Comparison of ENCODE assay signal across 17 mouse cellular contexts in genomic region chr12:108215090-108215489, GRCm38 (mm10). TPM values are rescaled to one million over a fixed set of nuclear protein-coding genes. Genes with fewer than 3 reads are reported as not detected.
DNase-seq lines count a peak whose midpoint lies in the region; ATAC-seq and TF ChIP-seq lines count a peak whose summit lies in the region.
"Had no signal": no experiment of that assay in that cellular context is flagged by ENCODE, and none has a peak within 500 bp of the region (broad histone marks: within the 10 kb centered on the region; RNA-seq: fewer than 3 reads in every experiment).

No protein-coding gene starts in this region.

- TF ChIP-seq CTCF in kidney, adult 2 months (conservative IDR thresholded peaks at IDR 0.05; ENCODE audit: insufficient read depth, insufficient read length, low read depth, low read length), result no peak

- H3K27me3 ChIP-seq in forebrain, embryonic 12.5 days, result peaks cover 32% of the 10 kb centered on the region
- H3K27me3 ChIP-seq in forebrain, embryonic 16.5 days (replicated peaks; ENCODE audit: control insufficient read depth, insufficient read depth, low read length), result no peaks in the 10 kb centered on the region
- H3K27me3 ChIP-seq in kidney, embryonic 14.5 days (ENCODE audit: control insufficient read depth, insufficient read depth, low read length), result no peaks in the 10 kb centered on the region
- H3K27me3 ChIP-seq in kidney, adult 2 months (replicated peaks; ENCODE audit: control insufficient read depth, insufficient read depth, low read length), result no peaks in the 10 kb centered on the region
- H3K27me3 ChIP-seq in limb, embryonic 12.5 days, result no peaks in the 10 kb centered on the region
- H3K27me3 ChIP-seq: intestine, embryonic 15.5 days; stomach, embryonic 15.5 days had no signal

- H3K36me3 ChIP-seq in forebrain, embryonic 12.5 days (replicated peaks), result no peaks in the 10 kb centered on the region
- no peaks in the 10 kb centered on the region for H3K36me3 ChIP-seq in forebrain, embryonic 16.5 days (ENCODE audit: control insufficient read depth, insufficient read depth)
- no peaks in the 10 kb centered on the region for H3K36me3 ChIP-seq in kidney, embryonic 14.5 days (ENCODE audit: control insufficient read depth, insufficient read depth, low read length)
- H3K36me3 ChIP-seq in kidney, adult 2 months (ENCODE audit: control insufficient read depth, insufficient read depth, low read length), result no peaks in the 10 kb centered on the region
- H3K36me3 ChIP-seq in limb, embryonic 12.5 days, result no peaks in the 10 kb centered on the region
- H3K36me3 ChIP-seq: intestine, embryonic 15.5 days; stomach, embryonic 15.5 days had no signal

- no peak for DNase-seq in kidney, adult 2 months
- peak; percentile 17 to 42 for DNase-seq in cerebellum, postnatal 10 days
- DNase-seq in yolk sac, embryonic 10.5 days (ENCODE audit: low spot score), result no peak
- no peak for DNase-seq in adrenal gland, postnatal 25 days
- DNase-seq: embryo, embryonic 11 days; lung, embryonic 14.5 days; right cerebral cortex, postnatal 25 days; thymus, postnatal 4 days had no signal

- no peak for ATAC-seq in forebrain, embryonic 12.5 days (ENCODE audit: low FRiP score)
- ATAC-seq in forebrain, embryonic 16.5 days, result no peak
- ATAC-seq in kidney, embryonic 14.5 days (ENCODE audit: low FRiP score, low TSS enrichment), result peak; percentile 16; the same call in 1 of the 2 replicates
- ATAC-seq in limb, embryonic 12.5 days (ENCODE audit: insufficient number of reproducible peaks, insufficient read depth, low FRiP score, low TSS enrichment, low read depth), result no peak
- ATAC-seq: activated CD4-positive, CD25-positive, alpha-beta regulatory T cell, adult 4 months; intestine, embryonic 15.5 days had no signal

- H3K9ac ChIP-seq in forebrain, embryonic 12.5 days, result no peak overlapping the region
- H3K9ac ChIP-seq in forebrain, embryonic 16.5 days (replicated peaks; ENCODE audit: low read depth, low read length), result no peak overlapping the region
- H3K9ac ChIP-seq in kidney, embryonic 14.5 days (ENCODE audit: low read depth, low read length), result no peak overlapping the region
- H3K9ac ChIP-seq in limb, embryonic 12.5 days (replicated peaks), result no peak overlapping the region
- H3K9ac ChIP-seq: intestine, embryonic 15.5 days; lung, embryonic 14.5 days; stomach, embryonic 15.5 days had no signal

- H3K4me2 ChIP-seq in forebrain, embryonic 12.5 days, result no peak overlapping the region
- H3K4me2 ChIP-seq in forebrain, embryonic 16.5 days (ENCODE audit: low read length), result no peak overlapping the region
- no peak overlapping the region for H3K4me2 ChIP-seq in kidney, embryonic 14.5 days (replicated peaks; ENCODE audit: low read depth, low read length)
- no peak overlapping the region for H3K4me2 ChIP-seq in limb, embryonic 12.5 days
- H3K4me2 ChIP-seq: heart, embryonic 11.5 days; intestine, embryonic 15.5 days; lung, embryonic 14.5 days; stomach, embryonic 15.5 days had no signal

- no peak overlapping the region for H3K4me3 ChIP-seq in forebrain, embryonic 12.5 days (replicated peaks)
- H3K4me3 ChIP-seq in forebrain, embryonic 16.5 days (replicated peaks; ENCODE audit: low read length), result no peak overlapping the region
- H3K4me3 ChIP-seq in kidney, embryonic 14.5 days (ENCODE audit: low read length), result no peak overlapping the region
- H3K4me3 ChIP-seq in kidney, adult 2 months (ENCODE audit: insufficient read depth, low read depth, low read length), result no peak overlapping the region
- no peak overlapping the region for H3K4me3 ChIP-seq in limb, embryonic 12.5 days (replicated peaks)
- H3K4me3 ChIP-seq: intestine, embryonic 15.5 days; layer of hippocampus, adult 2 months; stomach, embryonic 15.5 days had no signal

- peaks cover 78% of the 10 kb centered on the region for H3K4me1 ChIP-seq in forebrain, embryonic 12.5 days
- peaks cover 47% of the 10 kb centered on the region for H3K4me1 ChIP-seq in forebrain, embryonic 16.5 days (replicated peaks; ENCODE audit: control insufficient read depth, insufficient read depth, low read length)
- H3K4me1 ChIP-seq in kidney, embryonic 14.5 days (ENCODE audit: control insufficient read depth, insufficient read depth, low read length), result peaks cover 37% of the 10 kb centered on the region
- H3K4me1 ChIP-seq in kidney, adult 2 months (ENCODE audit: control insufficient read depth, insufficient read depth, low read length), result peaks cover 10% of the 10 kb centered on the region; the same call in 1 of the 2 replicates
- peaks cover 85% of the 10 kb centered on the region for H3K4me1 ChIP-seq in limb, embryonic 12.5 days (replicated peaks)

- no peaks in the 10 kb centered on the region for H3K9me3 ChIP-seq in forebrain, embryonic 12.5 days
- no peaks in the 10 kb centered on the region for H3K9me3 ChIP-seq in forebrain, embryonic 16.5 days (ENCODE audit: control insufficient read depth, low read length)
- no peaks in the 10 kb centered on the region for H3K9me3 ChIP-seq in kidney, embryonic 14.5 days (ENCODE audit: control insufficient read depth, low read length)
- no peaks in the 10 kb centered on the region for H3K9me3 ChIP-seq in limb, embryonic 12.5 days
- H3K9me3 ChIP-seq: intestine, embryonic 15.5 days; stomach, embryonic 15.5 days had no signal

- no peak for TF ChIP-seq POLR2A in kidney, adult 2 months (IDR thresholded peaks at IDR 0.05; ENCODE audit: low read depth, low read length)

- WGBS in forebrain, embryonic 12.5 days, result 56% methylated on average over 8 of the region's 8 CpGs
- 62% methylated on average over 8 of the region's 8 CpGs for WGBS in forebrain, embryonic 16.5 days
- 29% methylated on average over 8 of the region's 8 CpGs for WGBS in kidney, embryonic 14.5 days
- 80% methylated on average over 8 of the region's 8 CpGs for WGBS in kidney, adult 2 months
- WGBS in limb, embryonic 12.5 days, result 28% methylated on average over 8 of the region's 8 CpGs

- peak overlapping the region; percentile 21; the same call in 1 of the 2 replicates for H3K27ac ChIP-seq in forebrain, embryonic 12.5 days
- no peak overlapping the region for H3K27ac ChIP-seq in forebrain, embryonic 16.5 days (ENCODE audit: low read length)
- no peak overlapping the region for H3K27ac ChIP-seq in kidney, embryonic 14.5 days (ENCODE audit: low read depth, low read length)
- H3K27ac ChIP-seq in kidney, adult 2 months (ENCODE audit: insufficient read depth, low read depth, low read length), result no peak overlapping the region
- H3K27ac ChIP-seq in limb, embryonic 12.5 days, result peak overlapping the region; percentile 62
- H3K27ac ChIP-seq: intestine, embryonic 15.5 days; layer of hippocampus, adult 2 months; stomach, embryonic 15.5 days had no signal

RNA-seq across cellular contexts. Expression of gene Ccnk, which starts 35.7 kb away (rescaled TPM):
- polyA plus RNA-seq in forebrain, embryonic 12.5 days (2016; fragmentation: Nextera tagmentation; extraction: Ambion mirVana), result 4.7 and 5.4 TPM in 2 replicates
- 3.1 and 3.2 TPM in 2 replicates for polyA plus RNA-seq in forebrain, embryonic 16.5 days (2015; fragmentation: Nextera tagmentation; extraction: Ambion mirVana)
- 6.9 and 8.1 TPM in 2 replicates for polyA plus RNA-seq in kidney, embryonic 14.5 days (2014; fragmentation: Nextera tagmentation; extraction: Ambion mirVana)
- 11.4 and 12.6 TPM in 2 replicates for polyA plus RNA-seq in kidney, adult 2 months (2012; rRNA removed)
- polyA plus RNA-seq in limb, embryonic 12.5 days (2016; fragmentation: Nextera tagmentation; extraction: Ambion mirVana), result 3.3 and 3.9 TPM in 2 replicates
- total RNA-seq in adrenal gland, postnatal 25 days (2021), result 33.4 and 34.6 TPM in 2 replicates

RNA-seq across cellular contexts. Expression of gene Setd3, which starts 36.0 kb away (rescaled TPM):
- polyA plus RNA-seq in forebrain, embryonic 12.5 days (2016; fragmentation: Nextera tagmentation; extraction: Ambion mirVana), result 103 and 112 TPM in 2 replicates
- polyA plus RNA-seq in forebrain, embryonic 16.5 days (2015; fragmentation: Nextera tagmentation; extraction: Ambion mirVana), result 104 and 116 TPM in 2 replicates
- polyA plus RNA-seq in kidney, embryonic 14.5 days (2014; fragmentation: Nextera tagmentation; extraction: Ambion mirVana), result 49.4 and 77.7 TPM in 2 replicates
- polyA plus RNA-seq in kidney, adult 2 months (2012; rRNA removed), result 32.5 and 38.5 TPM in 2 replicates
- 94.2 and 97.4 TPM in 2 replicates for polyA plus RNA-seq in limb, embryonic 12.5 days (2016; fragmentation: Nextera tagmentation; extraction: Ambion mirVana)
- 122 and 130 TPM in 2 replicates for total RNA-seq in adrenal gland, postnatal 25 days (2021)

Comparison
In these comparisons a context has a peak if more than half of its experiments do, and no peak if none do; other contexts are left out.
1. H3K27ac ChIP-seq: peak in forebrain, embryonic 12.5 days (single experiment) and limb, embryonic 12.5 days (single experiment); none in forebrain, embryonic 16.5 days (single experiment), kidney, embryonic 14.5 days (single experiment) and kidney, adult 2 months (single experiment).
2. DNase-seq: peak in cerebellum, postnatal 10 days (2 of 2); none in kidney, adult 2 months (single experiment), yolk sac, embryonic 10.5 days (single experiment) and adrenal gland, postnatal 25 days (single experiment).